Mouse (Mus musculus) left cerebral cortex, adult 18-20 months (tissue): ENCODE measurements at regions not wholly inside any gene's neighbourhood (a gene's known extent, or its start where the extent isn't known, plus 50 kb on each side); places are given as distances from the start of the nearest gene placed in this dataset.

Experiments
- DNase-seq, 2 experiments: peaks; one replicate each; pipeline ENCODE4 v3.0.0; 2021 to 2022; ENCODE audit warnings: low spot score in 2 of 2, mixed read lengths in 1 of 2

GRCm38 (mm10) chr3:21850977-21851376, 225.5 kb upstream of the Tbl1xr1 start:
- DNase-seq: no peak

- DNase-seq: no peak
Observed at GRCm38 (mm10) chr3:21854340-21854739, 222.1 kb upstream of the Tbl1xr1 start.

DNA sequence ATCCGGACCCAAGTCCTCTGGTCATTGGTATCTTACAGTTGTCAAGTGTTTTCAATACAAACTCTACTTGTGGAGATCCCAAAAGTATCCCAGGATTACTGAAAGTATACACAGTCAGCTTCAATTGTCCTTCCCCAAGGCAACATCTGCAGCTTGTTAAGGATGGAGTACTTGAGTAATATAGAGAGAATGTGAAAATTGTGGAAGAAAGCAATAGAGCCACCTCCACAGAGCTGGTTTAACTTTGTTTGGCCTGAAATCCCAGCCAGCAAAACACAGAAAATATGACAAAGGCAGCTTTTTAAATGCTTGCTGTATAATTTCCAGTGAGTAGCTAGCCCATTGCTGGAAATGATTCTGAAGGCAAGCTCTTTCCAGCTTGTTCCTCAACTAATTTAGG, 217.0 kb upstream of the Tbl1xr1 start:
- DNase-seq: no peak

DNA sequence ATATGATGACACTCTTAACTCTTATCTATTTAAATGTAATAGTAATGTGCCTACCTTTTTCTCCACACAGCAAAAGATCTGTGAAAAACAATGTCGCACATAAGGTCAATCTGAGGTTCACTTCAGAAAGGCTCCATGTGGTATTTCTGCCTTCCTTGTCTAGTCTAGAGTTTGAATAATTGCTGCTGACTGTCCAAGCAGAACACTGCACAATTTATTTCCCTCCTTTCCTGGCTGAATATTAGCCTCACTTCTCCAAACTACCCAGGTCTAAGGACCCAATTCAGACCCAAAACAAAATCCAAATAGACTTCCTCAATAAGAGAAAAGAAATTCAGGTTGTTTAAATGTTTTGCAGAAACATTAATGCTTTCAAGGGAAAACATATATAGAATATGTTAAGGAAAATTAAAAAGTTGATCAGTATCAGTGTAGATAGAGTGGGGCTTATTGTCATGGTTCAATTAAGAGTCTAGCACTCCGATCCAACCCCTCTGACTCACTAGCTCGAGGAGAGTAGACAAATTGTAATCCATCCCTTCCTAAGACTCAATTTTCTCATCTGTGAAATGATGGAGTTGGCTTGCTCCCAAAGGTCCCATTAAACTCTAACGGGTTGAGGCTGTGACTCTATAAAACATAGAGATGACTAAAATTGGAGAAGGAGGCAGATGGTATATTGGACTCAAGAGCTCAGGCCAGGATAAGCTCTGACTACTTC, 215.4 kb upstream of the Tbl1xr1 start:
- no peak for DNase-seq

GRCm38 (mm10) chr3:21861636-21861970, 214.8 kb upstream of the Tbl1xr1 start:
- DNase-seq: no peak

GRCm38 (mm10) chr3:21864391-21864790, 212.1 kb upstream of the Tbl1xr1 start:
- no peak for DNase-seq

GRCm38 (mm10) chr3:21865856-21866255, 210.6 kb upstream of the Tbl1xr1 start:
- no peak for DNase-seq

DNA sequence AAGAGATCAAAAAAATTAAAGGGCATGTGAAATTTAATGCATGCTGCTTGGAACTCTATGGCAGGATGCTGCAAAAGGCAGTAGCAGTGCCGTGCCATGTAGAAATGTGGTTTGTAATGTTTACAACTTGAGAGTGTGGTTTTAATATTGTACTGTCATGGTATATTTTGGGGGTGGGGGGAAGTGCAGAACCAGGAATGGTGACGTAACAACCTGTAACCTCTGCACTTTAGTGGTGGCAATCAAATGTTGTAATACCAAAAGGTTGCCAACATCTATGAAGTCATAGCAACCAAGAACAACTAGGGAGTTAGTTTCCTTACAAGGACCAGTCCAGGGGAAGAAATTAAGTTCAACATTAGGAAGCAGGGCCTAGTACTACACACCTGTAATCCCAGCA, 198.1 kb upstream of the Tbl1xr1 start:
- DNase-seq: no peak

GRCm38 (mm10) chr3:21884216-21884615, 192.2 kb upstream of the Tbl1xr1 start:
- DNase-seq: no peak

DNA sequence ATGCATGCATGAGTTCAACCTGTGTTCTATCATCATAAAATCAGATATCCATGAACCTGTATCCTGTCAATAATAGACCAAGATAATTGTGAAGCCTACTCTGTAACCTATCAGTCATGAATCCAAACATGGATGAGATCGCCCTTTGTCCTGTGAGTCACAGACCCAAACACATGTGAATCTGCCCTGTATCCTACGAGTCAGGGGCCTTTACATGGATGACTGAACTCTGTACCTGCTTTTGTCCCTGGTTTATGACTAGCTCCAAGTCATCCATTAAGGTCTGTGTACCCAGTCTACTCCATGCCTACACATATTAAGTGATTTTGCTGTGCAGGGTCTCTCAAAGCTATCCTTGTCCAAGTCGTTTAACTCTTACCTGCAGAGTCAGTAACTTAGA, 187.7 kb upstream of the Tbl1xr1 start:
- DNase-seq: no peak

- no peak for DNase-seq
Observed at GRCm38 (mm10) chr3:21891819-21892480, 184.5 kb upstream of the Tbl1xr1 start.

DNA sequence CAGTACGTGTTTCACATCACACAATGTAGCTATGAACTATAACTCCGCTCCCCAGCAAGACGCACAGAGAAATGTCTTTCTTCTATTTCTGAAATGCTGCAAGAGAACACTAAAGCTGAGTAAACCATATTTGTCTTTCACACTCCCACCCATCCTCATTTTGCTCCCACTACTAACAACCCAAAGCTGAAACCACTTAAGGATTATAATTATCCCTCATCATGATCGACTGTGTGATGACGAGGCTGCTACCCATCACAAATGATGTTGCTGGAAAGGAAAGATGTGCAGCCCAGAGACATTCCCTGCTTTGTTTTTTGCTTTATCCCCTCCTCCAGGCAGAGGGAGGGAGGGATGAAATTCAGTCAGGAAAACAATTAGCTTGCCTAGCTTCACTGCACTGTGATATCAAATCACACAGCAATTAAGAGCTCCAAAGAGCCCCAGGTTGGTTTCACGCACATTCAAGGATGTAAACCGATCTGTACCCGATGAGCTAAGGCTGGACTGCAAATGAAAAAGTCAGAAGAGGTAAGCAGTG, 183.5 kb upstream of the Tbl1xr1 start:
- DNase-seq: peak; percentile 5 to 28

- DNase-seq: no peak
Observed at GRCm38 (mm10) chr3:21895551-21895950, 180.9 kb upstream of the Tbl1xr1 start.

- no peak for DNase-seq
Observed at GRCm38 (mm10) chr3:21898241-21898640, 178.2 kb upstream of the Tbl1xr1 start.

- no peak for DNase-seq
Observed at GRCm38 (mm10) chr3:21905384-21906073, 170.9 kb upstream of the Tbl1xr1 start.

DNA sequence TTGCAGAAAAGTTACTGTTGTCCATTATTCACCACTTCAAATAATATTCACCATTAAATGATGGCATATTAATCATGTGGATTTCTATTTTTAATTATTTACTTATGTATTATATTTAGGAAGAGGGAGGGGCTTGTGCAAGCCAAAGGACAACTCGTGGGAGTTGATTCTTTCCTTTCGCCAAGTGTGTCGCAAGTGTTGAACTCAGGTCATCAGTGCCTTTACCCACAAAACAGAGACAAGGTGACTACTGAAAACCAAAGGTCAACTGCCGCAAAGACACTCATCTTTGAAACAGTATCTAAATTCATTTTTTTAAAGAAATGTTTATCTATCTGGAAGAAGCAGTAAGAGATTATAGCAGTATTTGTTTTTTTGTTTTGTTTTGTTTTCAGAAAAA, 167.6 kb upstream of the Tbl1xr1 start:
- no peak for DNase-seq

DNA sequence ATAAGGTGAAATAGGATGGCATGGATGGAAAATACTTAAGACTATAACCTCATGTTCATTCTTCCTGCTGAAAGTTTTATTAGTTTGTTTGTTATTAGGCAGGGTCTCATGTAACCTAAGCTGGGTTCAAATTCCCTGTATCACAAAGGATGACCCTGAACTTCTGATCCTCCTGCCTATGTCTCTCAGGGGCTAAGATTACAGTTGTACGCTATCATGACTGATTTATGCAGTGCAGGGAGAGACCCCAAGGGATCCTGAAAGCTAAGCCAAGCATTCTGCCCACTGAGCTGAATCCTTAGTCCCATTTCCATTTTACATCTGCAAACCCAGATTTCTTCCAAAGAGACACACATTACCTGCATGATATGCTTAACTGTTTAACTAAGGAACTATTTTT, 166.4 kb upstream of the Tbl1xr1 start:
- no peak for DNase-seq

DNA sequence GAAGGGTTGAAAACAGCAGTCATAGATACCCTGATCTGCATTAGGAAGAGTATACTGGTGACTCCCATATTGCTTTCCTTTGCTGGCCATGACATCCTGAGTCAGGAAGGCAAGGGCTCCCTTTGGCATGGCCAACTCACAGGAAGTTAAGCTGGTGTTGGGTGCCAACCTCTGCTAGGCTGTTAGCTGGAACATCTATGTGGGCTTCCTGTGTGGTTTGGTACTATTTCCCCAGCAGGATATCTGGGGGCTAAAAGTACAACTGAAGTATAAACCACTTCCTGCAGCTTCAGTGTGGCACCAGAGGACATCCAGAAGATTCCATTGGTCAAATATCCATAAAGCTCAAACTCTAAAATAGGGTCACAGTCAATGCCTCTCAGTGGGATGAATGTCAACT, 165.4 kb upstream of the Tbl1xr1 start:
- DNase-seq: no peak

GRCm38 (mm10) chr3:21917228-21917910, 159.1 kb upstream of the Tbl1xr1 start:
- DNase-seq: no peak

DNA sequence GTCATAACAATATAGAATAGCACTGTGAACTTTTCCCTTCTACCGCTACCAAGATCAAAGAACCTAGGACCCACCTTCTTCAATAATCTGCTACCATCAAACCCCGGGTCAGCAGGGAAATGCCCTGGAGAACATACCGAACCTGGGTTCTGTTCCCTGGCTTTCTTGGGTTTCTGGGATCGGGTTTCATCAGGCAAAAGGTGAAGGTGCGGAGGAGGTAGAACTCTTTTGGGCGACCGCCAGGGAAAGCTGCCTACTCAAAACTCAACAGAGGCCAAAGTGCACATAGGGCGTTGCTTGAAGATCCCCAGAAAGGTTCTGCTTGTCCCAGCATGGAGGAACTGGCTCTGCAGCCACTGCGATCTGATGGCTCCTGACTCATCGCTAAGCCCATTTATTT, 158.0 kb upstream of the Tbl1xr1 start:
- DNase-seq: no peak

DNA sequence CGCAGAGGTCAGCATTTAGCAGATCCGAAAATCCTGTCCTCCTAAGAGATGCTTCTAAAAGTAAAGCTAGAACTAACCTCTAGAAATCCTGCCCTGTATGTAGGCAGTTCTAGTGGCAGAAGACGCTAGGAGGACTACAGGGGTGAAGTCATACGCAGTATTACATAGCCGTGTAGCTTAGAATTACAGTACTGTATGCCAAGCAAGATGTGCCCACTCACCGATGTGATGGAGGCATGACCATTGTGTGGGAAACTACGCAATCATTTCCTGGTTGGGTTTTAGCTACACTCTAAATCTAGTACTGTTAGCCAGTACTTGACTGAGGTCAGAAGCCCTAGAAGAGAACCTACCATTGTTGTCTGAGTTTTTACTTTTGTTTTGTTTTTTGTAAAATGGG, 156.5 kb upstream of the Tbl1xr1 start:
- DNase-seq: no peak

GRCm38 (mm10) chr3:21931951-21932350, 144.5 kb upstream of the Tbl1xr1 start:
- no peak for DNase-seq
